Mouse (Mus musculus): Measurements from ENCODE around the gene Gm11757. TPM values are rescaled to one million over a fixed set of nuclear protein-coding genes. Genes with fewer than 3 reads are reported as not detected.
"Not testable (repeated sequence)": the region's sequence is repeated elsewhere in the genome, so short reads cannot be mapped to it uniquely, and the experiment has no call there.

Gene Gm11757
- not detected in 2 replicates for polyA plus RNA-seq (2015; fragmentation: Nextera tagmentation; extraction: Ambion mirVana)

GRCm38 (mm10) chr4:73891012-73891411, at the start of gene Gm11757:
Gene Gm11757, minus strand, starts transcription at chr4:73891112.
- not testable (repeated sequence) for H3K4me1 ChIP-seq; H3K36me3 ChIP-seq; H3K4me3 ChIP-seq (replicated peaks); H3K4me2 ChIP-seq; H3K27ac ChIP-seq; H3K27me3 ChIP-seq (replicated peaks); H3K9ac ChIP-seq; H3K9me3 ChIP-seq; ATAC-seq (ENCODE audit: insufficient read depth, low FRiP score, low read depth)
- WGBS = no CpG with 5 or more reads among the region's 4 CpGs

- not testable (repeated sequence) for H3K27ac ChIP-seq; H3K36me3 ChIP-seq; H3K27me3 ChIP-seq (replicated peaks); H3K4me1 ChIP-seq; H3K9ac ChIP-seq; H3K4me3 ChIP-seq (replicated peaks); H3K4me2 ChIP-seq; H3K9me3 ChIP-seq; ATAC-seq (ENCODE audit: insufficient read depth, low FRiP score, low read depth)
- 84% methylated on average over 6 of the region's 6 CpGs for WGBS
Measured at GRCm38 (mm10) chr4:73920660-73921059, 29.7 kb upstream of the Gm11757 start, which contains the start of gene Gm11756. Gene Gm11756, minus strand, starts transcription at chr4:73920760.

- not testable (repeated sequence) for H3K4me2 ChIP-seq; H3K27ac ChIP-seq; H3K4me3 ChIP-seq (replicated peaks); H3K9me3 ChIP-seq; ATAC-seq (ENCODE audit: insufficient read depth, low FRiP score, low read depth); H3K36me3 ChIP-seq; H3K9ac ChIP-seq; H3K4me1 ChIP-seq; H3K27me3 ChIP-seq (replicated peaks)
- no CpG with 5 or more reads among the region's 4 CpGs for WGBS
Measured at GRCm38 (mm10) chr4:73905853-73906252, 14.9 kb upstream of the Gm11757 start, which contains the start of gene Gm13871. Gene Gm13871, minus strand, starts transcription at chr4:73905953.

- H3K36me3 ChIP-seq; H3K4me1 ChIP-seq; H3K9me3 ChIP-seq; H3K4me3 ChIP-seq (replicated peaks); H3K9ac ChIP-seq; H3K27ac ChIP-seq; H3K27me3 ChIP-seq (replicated peaks); H3K4me2 ChIP-seq; ATAC-seq (ENCODE audit: insufficient read depth, low FRiP score, low read depth): not testable (repeated sequence)
- WGBS = no CpG with 5 or more reads among the region's 4 CpGs
Measured at GRCm38 (mm10) chr4:73876166-73876565, 14.7 kb downstream of the Gm11757 start, which contains the start of gene Gm11758. Gene Gm11758, minus strand, starts transcription at chr4:73876266.

Other genes with a start within 250 kb of the Gm11757 start
- not detected in 2 replicates for gene Gm11239, start 222.8 kb downstream of the Gm11757 start, polyA plus RNA-seq (2015; fragmentation: Nextera tagmentation; extraction: Ambion mirVana)
- gene Gm428, start 207.6 kb downstream of the Gm11757 start, polyA plus RNA-seq (2015; fragmentation: Nextera tagmentation; extraction: Ambion mirVana) = not detected in 2 replicates
- 7.7 and 8.4 TPM in 2 replicates for gene Rasef, start 100.1 kb downstream of the Gm11757 start, polyA plus RNA-seq (2015; fragmentation: Nextera tagmentation; extraction: Ambion mirVana)
- not detected in 2 replicates for gene Gm11758, start 14.8 kb downstream of the Gm11757 start, polyA plus RNA-seq (2015; fragmentation: Nextera tagmentation; extraction: Ambion mirVana)
- not detected in 2 replicates for gene Gm13871, start 14.8 kb upstream of the Gm11757 start, polyA plus RNA-seq (2015; fragmentation: Nextera tagmentation; extraction: Ambion mirVana)
- not detected in 2 replicates for gene Gm11756, start 29.6 kb upstream of the Gm11757 start, polyA plus RNA-seq (2015; fragmentation: Nextera tagmentation; extraction: Ambion mirVana)
- gene 2310002L09Rik, start 59.7 kb upstream of the Gm11757 start, polyA plus RNA-seq (2015; fragmentation: Nextera tagmentation; extraction: Ambion mirVana) = 0.14 and 0.43 TPM in 2 replicates
- gene Frmd3, start 122.3 kb upstream of the Gm11757 start, polyA plus RNA-seq (2015; fragmentation: Nextera tagmentation; extraction: Ambion mirVana) = 0.50 and 0.59 TPM in 2 replicates

Measured in stomach, embryonic 15.5 days (tissue).